Mouse (Mus musculus): ENCODE data around the gene Ror1. TPM values are rescaled to one million over a fixed set of nuclear protein-coding genes. Genes with fewer than 3 reads are reported as not detected.

Gene Ror1
- polyA plus RNA-seq, 1 experiment from 2014 or later = 13.0 TPM

- H3K27ac ChIP-seq (ENCODE audit: low read length) = no peak overlapping the region
- 92% methylated on average over 5 of the region's 5 CpGs for WGBS
- H3K9me3 ChIP-seq (ENCODE audit: control insufficient read depth, low read depth, low read length) = no peaks in the 10 kb centered on the region
- H3K9ac ChIP-seq (replicated peaks; ENCODE audit: low read depth, low read length) = no peak overlapping the region
- H3K4me1 ChIP-seq (ENCODE audit: control insufficient read depth, insufficient read depth, low read length) = 0 out of 2 replicates have a peak, but pooled peaks cover 3% of the 10 kb centered on the region
- H3K27me3 ChIP-seq (ENCODE audit: control insufficient read depth, insufficient read depth, low read length) = no peaks in the 10 kb centered on the region
- ATAC-seq (ENCODE audit: insufficient number of reproducible peaks, insufficient read depth, low FRiP score, low read depth) = no peak
- no peaks in the 10 kb centered on the region for H3K36me3 ChIP-seq (ENCODE audit: control insufficient read depth, insufficient read depth, low read length)
- no peak overlapping the region for H3K4me2 ChIP-seq (replicated peaks; ENCODE audit: low read depth, low read length)
- H3K4me3 ChIP-seq (ENCODE audit: low read depth, low read length) = no peak overlapping the region
Observed at GRCm38 (mm10) chr4:100058631-100059030, 37.0 kb upstream of the Ror1 start.

- Histone ChIP-seq H3K9ac (replicated peaks; ENCODE audit: low read depth, low read length) (no peak overlapping the region), H3K4me1 (ENCODE audit: control insufficient read depth, insufficient read depth, low read length) (0 out of 2 replicates have a peak, but pooled peaks cover 3% of the 10 kb centered on the region), H3K4me3 (ENCODE audit: low read depth, low read length) (no peak overlapping the region), H3K4me2 (replicated peaks; ENCODE audit: low read depth, low read length) (no peak overlapping the region), H3K27me3 (ENCODE audit: control insufficient read depth, insufficient read depth, low read length) (no peaks in the 10 kb centered on the region), H3K36me3 (ENCODE audit: control insufficient read depth, insufficient read depth, low read length) (no peaks in the 10 kb centered on the region), H3K9me3 (ENCODE audit: control insufficient read depth, low read depth, low read length) (no peaks in the 10 kb centered on the region), H3K27ac (ENCODE audit: low read length) (no peak overlapping the region)
- no peak for ATAC-seq (ENCODE audit: insufficient number of reproducible peaks, insufficient read depth, low FRiP score, low read depth)
- 58% methylated on average over 3 of the region's 3 CpGs for WGBS
Observed at GRCm38 (mm10) chr4:100059811-100060210, 35.8 kb upstream of the Ror1 start.

DNA sequence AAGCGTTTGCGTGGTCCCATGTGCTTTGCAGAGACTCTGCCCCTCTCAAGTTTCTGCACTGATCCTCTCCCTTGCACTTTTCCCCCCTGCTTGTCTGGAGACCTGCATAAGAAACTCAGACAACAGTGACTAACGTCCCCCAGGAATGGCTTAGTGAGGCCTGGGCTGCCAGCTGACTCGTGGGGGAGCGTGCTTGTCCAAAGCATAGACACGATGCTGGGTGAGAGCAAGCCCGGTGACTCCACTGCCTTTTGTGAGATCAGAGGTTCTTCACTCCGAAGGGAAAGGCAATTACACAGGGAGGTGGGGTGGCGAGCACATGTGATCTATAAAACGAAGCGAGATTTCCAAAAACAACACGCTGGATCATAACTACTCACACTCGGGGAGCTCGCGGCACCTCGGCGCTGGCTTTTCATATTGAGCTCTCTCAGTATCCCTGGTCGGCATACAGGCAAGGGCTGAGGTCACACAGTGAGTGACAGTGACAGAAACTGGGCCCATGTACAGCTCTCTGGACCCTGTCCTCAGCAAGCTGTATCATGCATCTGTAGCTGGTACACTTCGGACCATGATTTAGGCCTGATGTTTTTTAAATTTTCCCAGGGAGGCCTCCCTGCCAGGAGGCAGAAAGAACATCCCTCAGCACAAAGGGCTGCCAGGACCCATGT lies 34.1 kb upstream of the Ror1 start:
- no peaks in the 10 kb centered on the region for H3K27me3 ChIP-seq (ENCODE audit: control insufficient read depth, insufficient read depth, low read length)
- no peak overlapping the region for H3K27ac ChIP-seq (ENCODE audit: low read length)
- H3K4me3 ChIP-seq (ENCODE audit: low read depth, low read length) = no peak overlapping the region
- no peak overlapping the region for H3K4me2 ChIP-seq (replicated peaks; ENCODE audit: low read depth, low read length)
- WGBS = 69% methylated on average over 19 of the region's 19 CpGs
- no peak overlapping the region for H3K9ac ChIP-seq (replicated peaks; ENCODE audit: low read depth, low read length)
- 0 out of 2 replicates have a peak, but pooled peaks cover 3% of the 10 kb centered on the region for H3K4me1 ChIP-seq (ENCODE audit: control insufficient read depth, insufficient read depth, low read length)
- ATAC-seq (ENCODE audit: insufficient number of reproducible peaks, insufficient read depth, low FRiP score, low read depth) = no peak
- H3K9me3 ChIP-seq (ENCODE audit: control insufficient read depth, low read depth, low read length) = no peaks in the 10 kb centered on the region
- no peaks in the 10 kb centered on the region for H3K36me3 ChIP-seq (ENCODE audit: control insufficient read depth, insufficient read depth, low read length)

DNA sequence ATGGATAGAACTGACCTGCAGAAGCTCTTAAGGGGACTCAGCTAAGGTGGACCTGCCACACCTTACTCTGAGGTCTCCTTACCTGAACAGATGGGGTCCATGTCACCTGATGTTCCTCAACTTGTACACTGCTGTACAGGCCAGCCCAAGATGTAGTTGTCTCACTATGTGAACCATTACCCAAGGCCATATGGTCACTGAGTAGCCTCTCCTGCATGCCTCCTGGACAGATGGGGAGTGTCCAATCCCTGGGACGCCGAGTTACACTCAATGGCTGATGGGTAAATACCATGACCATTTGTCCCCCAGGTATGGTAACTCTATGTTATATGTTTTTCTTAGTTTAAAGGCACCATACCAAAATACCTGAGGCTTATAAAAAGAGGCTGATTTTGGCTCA lies 29.9 kb upstream of the Ror1 start:
- ATAC-seq (ENCODE audit: insufficient number of reproducible peaks, insufficient read depth, low FRiP score, low read depth) = no peak

DNA sequence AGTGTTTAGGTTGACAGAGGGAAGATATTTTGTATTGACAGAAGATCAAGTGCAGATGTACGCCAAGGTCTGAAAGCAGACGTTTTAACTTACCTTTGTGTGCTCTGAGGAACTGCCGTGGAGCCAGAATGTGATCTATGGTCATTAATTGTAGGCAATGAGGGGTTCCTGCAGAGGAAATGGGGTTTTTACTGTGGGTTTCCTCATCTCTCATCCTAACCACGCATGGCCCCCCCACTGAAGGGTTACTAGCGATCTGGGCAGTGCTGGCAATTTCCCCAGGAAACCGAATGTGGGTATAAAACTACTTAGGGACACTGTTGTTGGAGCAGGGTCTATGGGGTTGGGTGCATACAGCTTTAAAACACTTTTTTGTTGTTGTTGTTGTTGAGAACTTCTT lies 25.5 kb upstream of the Ror1 start:
- Histone ChIP-seq H3K4me1 (ENCODE audit: control insufficient read depth, insufficient read depth, low read length) (0 out of 2 replicates have a peak, but pooled peaks cover 4% of the 10 kb centered on the region), H3K27ac (ENCODE audit: low read length) (no peak overlapping the region), H3K36me3 (ENCODE audit: control insufficient read depth, insufficient read depth, low read length) (no peaks in the 10 kb centered on the region), H3K4me2 (replicated peaks; ENCODE audit: low read depth, low read length) (no peak overlapping the region), H3K27me3 (ENCODE audit: control insufficient read depth, insufficient read depth, low read length) (no peaks in the 10 kb centered on the region), H3K9ac (replicated peaks; ENCODE audit: low read depth, low read length) (no peak overlapping the region), H3K4me3 (ENCODE audit: low read depth, low read length) (no peak overlapping the region), H3K9me3 (ENCODE audit: control insufficient read depth, low read depth, low read length) (no peaks in the 10 kb centered on the region)
- WGBS = 46% methylated on average over 6 of the region's 6 CpGs
- no peak for ATAC-seq (ENCODE audit: insufficient number of reproducible peaks, insufficient read depth, low FRiP score, low read depth)

More for the DNA sequence above, 29.9 kb upstream of the Ror1 start:
- no peak overlapping the region for H3K9ac ChIP-seq (replicated peaks; ENCODE audit: low read depth, low read length)
- no peak overlapping the region for H3K27ac ChIP-seq (ENCODE audit: low read length)
- H3K4me2 ChIP-seq (replicated peaks; ENCODE audit: low read depth, low read length) = no peak overlapping the region
- 0 out of 2 replicates have a peak, but pooled peaks cover 7% of the 10 kb centered on the region for H3K4me1 ChIP-seq (ENCODE audit: control insufficient read depth, insufficient read depth, low read length)
- no peaks in the 10 kb centered on the region for H3K9me3 ChIP-seq (ENCODE audit: control insufficient read depth, low read depth, low read length)
- no peaks in the 10 kb centered on the region for H3K27me3 ChIP-seq (ENCODE audit: control insufficient read depth, insufficient read depth, low read length)
- no peaks in the 10 kb centered on the region for H3K36me3 ChIP-seq (ENCODE audit: control insufficient read depth, insufficient read depth, low read length)
- WGBS = 88% methylated on average over 2 of the region's 2 CpGs
- no peak overlapping the region for H3K4me3 ChIP-seq (ENCODE audit: low read depth, low read length)

DNA sequence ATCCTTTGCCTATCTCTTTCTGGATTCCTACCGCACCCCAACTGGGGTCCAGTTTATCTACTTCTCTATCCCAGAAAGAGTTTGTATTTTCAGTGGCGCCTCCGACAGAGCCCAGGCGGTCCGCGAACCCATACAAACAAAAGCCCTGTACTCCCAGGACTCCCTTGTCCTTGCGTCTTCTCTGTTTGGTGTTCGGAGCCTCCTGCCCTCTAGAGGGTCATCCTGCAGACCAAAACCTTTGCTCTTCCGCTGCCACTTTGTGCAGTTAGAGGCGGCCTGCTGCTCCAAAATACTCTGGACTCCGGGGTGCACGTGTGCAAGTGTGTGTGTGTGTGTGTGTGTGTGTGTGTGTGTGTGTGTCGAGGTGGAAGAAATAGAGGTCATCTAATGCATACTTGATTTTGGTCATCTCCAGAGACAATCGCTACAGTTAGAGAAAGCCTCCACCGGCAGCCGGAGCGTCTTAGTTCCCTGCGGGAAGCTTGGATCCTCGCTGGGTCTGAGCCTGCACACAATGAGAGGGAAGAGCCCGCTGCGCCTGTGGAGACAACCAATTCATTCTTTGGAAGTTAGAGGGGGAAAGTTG lies 1.1 kb downstream of the Ror1 start:
- Histone ChIP-seq H3K9ac (replicated peaks; ENCODE audit: low read depth, low read length) (peak overlapping the region; percentile 86), H3K4me3 (ENCODE audit: low read depth, low read length) (peak overlapping the region; percentile 75), H3K27ac (ENCODE audit: low read length) (peak overlapping the region; percentile 91), H3K27me3 (ENCODE audit: control insufficient read depth, insufficient read depth, low read length) (no peaks in the 10 kb centered on the region), H3K4me2 (replicated peaks; ENCODE audit: low read depth, low read length) (peak overlapping the region; percentile 48), H3K36me3 (ENCODE audit: control insufficient read depth, insufficient read depth, low read length) (no peaks in the 10 kb centered on the region), H3K4me1 (ENCODE audit: control insufficient read depth, insufficient read depth, low read length) (peaks cover 15% of the 10 kb centered on the region), H3K9me3 (ENCODE audit: control insufficient read depth, low read depth, low read length) (no peaks in the 10 kb centered on the region)
- 1% methylated on average over 21 of the region's 21 CpGs for WGBS
- ATAC-seq (ENCODE audit: insufficient number of reproducible peaks, insufficient read depth, low FRiP score, low read depth) = no peak

DNA sequence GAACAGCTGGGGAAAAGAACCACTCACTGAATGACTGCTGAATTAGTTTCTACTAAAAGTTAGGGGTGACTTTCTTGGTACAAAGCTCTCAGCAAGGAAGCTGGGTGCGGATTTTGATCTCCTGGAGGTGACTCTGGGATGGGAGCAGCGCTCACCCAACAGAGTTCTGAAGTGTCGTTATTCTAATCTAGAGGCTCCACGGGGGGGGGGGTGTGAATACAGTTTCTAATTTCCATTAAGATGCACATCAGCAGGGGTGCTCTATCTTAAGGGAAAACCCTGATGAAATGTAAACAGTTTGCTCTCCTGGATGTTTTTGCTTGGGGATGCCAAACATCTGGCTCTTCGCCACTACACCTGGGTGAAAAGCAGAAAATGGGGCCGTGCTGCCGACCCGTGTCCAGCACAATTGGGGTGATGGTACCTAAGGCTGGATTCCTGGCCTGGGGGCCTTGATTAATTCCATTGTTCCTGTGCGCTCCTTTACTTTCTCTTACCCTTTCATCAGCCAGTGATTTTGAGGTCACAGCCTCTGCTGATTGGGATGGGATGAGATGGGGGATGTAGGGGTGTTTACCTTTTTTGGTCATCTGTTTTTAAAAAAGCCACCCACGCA lies 1.9 kb downstream of the Ror1 start:
- no peaks in the 10 kb centered on the region for H3K9me3 ChIP-seq (ENCODE audit: control insufficient read depth, low read depth, low read length)
- H3K9ac ChIP-seq (replicated peaks; ENCODE audit: low read depth, low read length) = peak overlapping the region; percentile 86
- peak overlapping the region; percentile 91; the same call in 1 of the 2 replicates for H3K27ac ChIP-seq (ENCODE audit: low read length)
- 23% methylated on average over 10 of the region's 10 CpGs for WGBS
- ATAC-seq (ENCODE audit: insufficient number of reproducible peaks, insufficient read depth, low FRiP score, low read depth) = no peak
- H3K36me3 ChIP-seq (ENCODE audit: control insufficient read depth, insufficient read depth, low read length) = no peaks in the 10 kb centered on the region
- H3K4me2 ChIP-seq (replicated peaks; ENCODE audit: low read depth, low read length) = peak overlapping the region; percentile 48
- H3K4me1 ChIP-seq (ENCODE audit: control insufficient read depth, insufficient read depth, low read length) = peaks cover 17% of the 10 kb centered on the region
- H3K4me3 ChIP-seq (ENCODE audit: low read depth, low read length) = peak overlapping the region; percentile 75
- no peaks in the 10 kb centered on the region for H3K27me3 ChIP-seq (ENCODE audit: control insufficient read depth, insufficient read depth, low read length)

DNA sequence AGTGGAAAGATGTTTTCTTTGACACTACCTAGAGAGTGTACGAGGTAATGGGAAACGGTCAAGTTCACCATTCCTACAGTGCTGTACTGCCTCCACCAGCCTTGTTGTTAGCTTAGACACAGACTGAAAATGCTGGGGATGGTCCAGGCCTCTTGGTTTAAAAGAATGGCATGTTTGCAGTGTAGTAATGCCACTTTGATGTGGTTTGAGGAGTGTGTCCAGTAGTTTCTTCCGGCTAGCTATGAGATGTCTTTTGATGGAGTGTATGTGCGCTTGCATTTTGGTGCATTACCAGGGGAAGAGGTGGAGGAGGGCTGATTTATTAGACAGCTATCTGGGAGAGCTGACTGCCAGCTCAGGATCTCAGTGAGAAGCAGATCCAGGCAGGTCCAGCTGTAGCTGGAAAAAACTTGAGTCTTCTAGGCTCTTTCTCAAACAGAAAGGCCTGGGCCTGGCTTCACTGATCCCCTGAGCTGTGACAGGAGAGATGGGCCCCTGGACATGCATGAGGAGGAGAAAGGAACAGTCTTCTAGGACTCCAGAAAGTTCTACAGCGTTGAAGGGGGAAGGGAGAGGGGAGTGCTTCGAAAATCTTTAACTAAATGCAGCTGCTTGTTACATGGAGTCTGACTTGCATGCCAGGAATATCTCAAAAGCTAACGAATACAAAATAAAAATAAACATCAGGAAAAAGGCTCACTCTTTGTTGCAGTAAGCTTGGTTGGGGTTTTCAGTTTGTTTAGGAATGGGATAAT lies 5.7 kb downstream of the Ror1 start:
- Histone ChIP-seq H3K9me3 (ENCODE audit: control insufficient read depth, low read depth, low read length) (no peaks in the 10 kb centered on the region), H3K27ac (ENCODE audit: low read length) (no peak overlapping the region), H3K4me3 (ENCODE audit: low read depth, low read length) (no peak overlapping the region), H3K4me2 (replicated peaks; ENCODE audit: low read depth, low read length) (no peak overlapping the region; the same call in 1 of the 2 replicates), H3K36me3 (ENCODE audit: control insufficient read depth, insufficient read depth, low read length) (no peaks in the 10 kb centered on the region), H3K27me3 (ENCODE audit: control insufficient read depth, insufficient read depth, low read length) (no peaks in the 10 kb centered on the region), H3K4me1 (ENCODE audit: control insufficient read depth, insufficient read depth, low read length) (peaks cover 22% of the 10 kb centered on the region), H3K9ac (replicated peaks; ENCODE audit: low read depth, low read length) (no peak overlapping the region)
- 32% methylated on average over 7 of the region's 7 CpGs for WGBS
- ATAC-seq (ENCODE audit: insufficient number of reproducible peaks, insufficient read depth, low FRiP score, low read depth) = no peak

All from stomach, embryonic 14.5 days (tissue).